Comparison of ENCODE assay signal across 11 mouse cellular contexts in genomic region chr15:101181500-101181899, GRCm38 (mm10). TPM values are rescaled to one million over a fixed set of nuclear protein-coding genes. Genes with fewer than 3 reads are reported as not detected.
DNase-seq lines count a peak whose midpoint lies in the region; ATAC-seq and TF ChIP-seq lines count a peak whose summit lies in the region.
"Had no signal": no experiment of that assay in that cellular context is flagged by ENCODE, and none has a peak within 500 bp of the region (broad histone marks: within the 10 kb centered on the region; RNA-seq: fewer than 3 reads in every experiment).

No protein-coding gene starts in this region.

- H3K4me1 ChIP-seq in heart, embryonic 11.5 days (ENCODE audit: control insufficient read depth, insufficient read depth, low read length) = peaks cover 37% of the 10 kb centered on the region
- peaks cover 74% of the 10 kb centered on the region for H3K4me1 ChIP-seq in E14TG2a.4 (replicated peaks; ENCODE audit: low read depth, low read length)

- no peak overlapping the region for H3K4me2 ChIP-seq in heart, embryonic 11.5 days
- H3K4me2 ChIP-seq: midbrain, embryonic 12.5 days had no signal

- 48% methylated on average over 4 of the region's 4 CpGs for WGBS in heart, embryonic 11.5 days (ENCODE audit: insufficient replicate concordance)

- DNase-seq in heart, postnatal 4 days = no peak
- DNase-seq in fibroblast of lung, adult 2 months (ENCODE audit: low read depth) = peak; percentile 67
- DNase-seq in kidney, postnatal 14 days = peak; percentile 61
- DNase-seq in left cerebral cortex, adult 2 months (ENCODE audit: extremely low spot score in 1 of 2, low spot score in 2 of 2) = no peak
- DNase-seq in left cerebral cortex, postnatal 10 days (ENCODE audit: extremely low spot score in 1 of 2, low spot score in 2 of 2) = no peak
- DNase-seq: embryo, embryonic 11 days; thymus, adult 18-20 months had no signal

- no peaks in the 10 kb centered on the region for H3K36me3 ChIP-seq in heart, embryonic 11.5 days (ENCODE audit: control insufficient read depth, insufficient read depth, low read length)
- H3K36me3 ChIP-seq in E14TG2a.4 (ENCODE audit: insufficient read depth, low read length) = peaks cover 5% of the 10 kb centered on the region; the same call in 1 of the 2 replicates

- no peak for ATAC-seq in heart, embryonic 11.5 days (replicated peaks; ENCODE audit: insufficient number of reproducible peaks, low FRiP score, low TSS enrichment)
- ATAC-seq in monocyte, adult 5-6 weeks (replicated peaks; ENCODE audit: insufficient number of reproducible peaks, low FRiP score, low TSS enrichment, poor library complexity, severe bottlenecking) = no peak

- TF ChIP-seq CTCF in E14TG2a.4 (conservative IDR thresholded peaks at IDR 0.05; ENCODE audit: low read length) = no peak
- TF ChIP-seq CTCF in left cerebral cortex, adult 2 months (IDR thresholded peaks at IDR 0.05) = no peak

- no peaks in the 10 kb centered on the region for H3K27me3 ChIP-seq in heart, embryonic 11.5 days (ENCODE audit: control insufficient read depth, insufficient read depth, low read length)
- no peaks in the 10 kb centered on the region for H3K27me3 ChIP-seq in E14TG2a.4 (ENCODE audit: insufficient read depth, low read length)
- H3K27me3 ChIP-seq: midbrain, embryonic 12.5 days had no signal

- intact Hi-C loops in left cerebral cortex, adult 2 months (cut with DNase I) = no loop called here
- intact Hi-C loops in left cerebral cortex, postnatal 10 days (cut with DNase I) = no loop called here

- H3K4me3 ChIP-seq in heart, embryonic 11.5 days (ENCODE audit: low read depth, low read length) = no peak overlapping the region
- peak overlapping the region; percentile 56 for H3K4me3 ChIP-seq in E14TG2a.4 (replicated peaks; ENCODE audit: low read length)
- no peak overlapping the region for H3K4me3 ChIP-seq in left cerebral cortex, adult 2 months
- H3K4me3 ChIP-seq: midbrain, embryonic 12.5 days had no signal

- no peaks in the 10 kb centered on the region for H3K9me3 ChIP-seq in heart, embryonic 11.5 days (replicated peaks; ENCODE audit: control insufficient read depth, low read length)
- no peaks in the 10 kb centered on the region for H3K9me3 ChIP-seq in E14TG2a.4 (ENCODE audit: low read length)
- H3K9me3 ChIP-seq: midbrain, embryonic 12.5 days had no signal

- no peak overlapping the region for H3K27ac ChIP-seq in heart, embryonic 11.5 days (ENCODE audit: low read depth, low read length)
- H3K27ac ChIP-seq in left cerebral cortex, adult 2 months = no peak overlapping the region
- H3K27ac ChIP-seq: midbrain, embryonic 12.5 days had no signal

- H3K9ac ChIP-seq in heart, embryonic 11.5 days (ENCODE audit: low read depth, low read length) = peak overlapping the region; percentile 56
- H3K9ac ChIP-seq: midbrain, embryonic 12.5 days had no signal

RNA-seq across cellular contexts. Expression of gene Acvr1b, which starts 7.6 kb away (rescaled TPM):
- polyA plus RNA-seq in heart, embryonic 11.5 days (2014; fragmentation: Nextera tagmentation; extraction: Ambion mirVana) = 8.0 and 8.9 TPM in 2 replicates
- total RNA-seq in heart, postnatal 4 days (2021) = 10 to 100 TPM; 20.8 to 21.4 TPM
- total RNA-seq in left cerebral cortex, adult 2 months (2021) = 100 to 1,000 TPM; 102 to 114 TPM
- 100 to 1,000 TPM; 110 to 113 TPM for total RNA-seq in left cerebral cortex, postnatal 10 days (2021)
- 14.2 to 16.4 TPM (median 14.2 TPM) in 3 replicates for total RNA-seq in monocyte, adult 5-6 weeks (2017)

RNA-seq across cellular contexts. Expression of gene Grasp, which starts 42.5 kb away (rescaled TPM):
- 4.1 TPM in 2 replicates for polyA plus RNA-seq in heart, embryonic 11.5 days (2014; fragmentation: Nextera tagmentation; extraction: Ambion mirVana)
- 10 to 100 TPM; 13.9 to 15.1 TPM for total RNA-seq in heart, postnatal 4 days (2021)
- 100 to 1,000 TPM in 1 of 2 experiments, 10 to 100 TPM in 1; 89.7 to 107 TPM for total RNA-seq in left cerebral cortex, adult 2 months (2021)
- total RNA-seq in left cerebral cortex, postnatal 10 days (2021) = 10 to 100 TPM; 30.9 to 34.2 TPM
- 4.9 to 10.8 TPM (median 9.0 TPM) in 3 replicates for total RNA-seq in monocyte, adult 5-6 weeks (2017)

RNA-seq across cellular contexts. Expression of gene Acvrl1, which starts 53.2 kb away (rescaled TPM):
- polyA plus RNA-seq in heart, embryonic 11.5 days (2014; fragmentation: Nextera tagmentation; extraction: Ambion mirVana) = 1.5 and 2.0 TPM in 2 replicates
- 10 to 100 TPM; 20.5 to 21.7 TPM for total RNA-seq in heart, postnatal 4 days (2021)
- total RNA-seq in left cerebral cortex, adult 2 months (2021) = 10 to 100 TPM; 13.8 to 15.1 TPM
- total RNA-seq in left cerebral cortex, postnatal 10 days (2021) = 10 to 100 TPM; 13.1 TPM
- total RNA-seq in monocyte, adult 5-6 weeks (2017) = 8.5 to 20.0 TPM (median 11.2 TPM) in 3 replicates

Comparison
In these comparisons a context has a peak if more than half of its experiments do, and no peak if none do; other contexts are left out.
1. DNase-seq: peak in fibroblast of lung, adult 2 months (single experiment) and kidney, postnatal 14 days (single experiment); none in heart, postnatal 4 days (single experiment), left cerebral cortex, adult 2 months (0 of 2) and left cerebral cortex, postnatal 10 days (0 of 2).